15 mouse cellular contexts compared by ENCODE assay signal in genomic region chr4:152189691-152190090, GRCm38 (mm10). TPM values are rescaled to one million over a fixed set of nuclear protein-coding genes. Genes with fewer than 3 reads are reported as not detected.
DNase-seq lines count a peak whose midpoint lies in the region; ATAC-seq and TF ChIP-seq lines count a peak whose summit lies in the region.
"Had no signal": no experiment of that assay in that cellular context is flagged by ENCODE, and none has a peak within 500 bp of the region (broad histone marks: within the 10 kb centered on the region; RNA-seq: fewer than 3 reads in every experiment).

No protein-coding gene starts in this region.

- no peak for ATAC-seq in heart, postnatal 0 days (ENCODE audit: insufficient read depth, low read depth)
- no peak for ATAC-seq in forebrain, embryonic 13.5 days
- ATAC-seq: lung, postnatal 0 days; midbrain, embryonic 13.5 days had no signal

- no peaks in the 10 kb centered on the region for H3K36me3 ChIP-seq in heart, postnatal 0 days (replicated peaks; ENCODE audit: control insufficient read depth, insufficient read depth, low read length)
- H3K36me3 ChIP-seq in thymus, adult 2 months (ENCODE audit: control insufficient read depth, insufficient read depth, low read length): no peaks in the 10 kb centered on the region
- H3K36me3 ChIP-seq in forebrain, embryonic 13.5 days (ENCODE audit: poor library complexity, severe bottlenecking): no peaks in the 10 kb centered on the region
- H3K36me3 ChIP-seq: midbrain, embryonic 13.5 days; neural tube, embryonic 15.5 days had no signal

- TF ChIP-seq CTCF in heart, postnatal 0 days (IDR thresholded peaks at IDR 0.05; ENCODE audit: low read depth): no peak
- TF ChIP-seq CTCF in thymus, adult 2 months (IDR thresholded peaks at IDR 0.05; ENCODE audit: borderline replicate concordance, control insufficient read depth, extremely low read depth, insufficient read depth, low read length, poor library complexity): no peak
- no peak for TF ChIP-seq CTCF in cortical plate, adult 2 months (IDR thresholded peaks at IDR 0.05; ENCODE audit: extremely low read depth, insufficient read depth, low read length)

- no peak overlapping the region for H3K4me2 ChIP-seq in heart, postnatal 0 days (ENCODE audit: low read depth, low read length)
- no peak overlapping the region for H3K4me2 ChIP-seq in forebrain, embryonic 13.5 days
- H3K4me2 ChIP-seq: midbrain, embryonic 13.5 days; neural tube, embryonic 15.5 days had no signal

- no peak for DNase-seq in heart, postnatal 0 days (ENCODE audit: low spot score)
- DNase-seq in heart, adult 18-20 months: no peak
- DNase-seq in thymus, adult 2 months: no peak
- DNase-seq in thymus, postnatal 0 days (ENCODE audit: low spot score): no peak
- DNase-seq in adrenal gland, postnatal 14 days: no peak
- DNase-seq: cerebellum, postnatal 36 days; kidney, adult 9 months; layer of hippocampus, adult 9-11 months; left cerebral cortex, postnatal 4 days; right cerebral cortex, postnatal 4 days had no signal

- H3K4me3 ChIP-seq in heart, postnatal 0 days (ENCODE audit: low read depth, low read length): no peak overlapping the region
- no peak overlapping the region for H3K4me3 ChIP-seq in thymus, adult 2 months (ENCODE audit: control insufficient read depth, insufficient read depth, low read length)
- no peak overlapping the region for H3K4me3 ChIP-seq in cortical plate, adult 2 months (ENCODE audit: insufficient read depth, low read length)
- no peak overlapping the region for H3K4me3 ChIP-seq in forebrain, embryonic 13.5 days
- H3K4me3 ChIP-seq: midbrain, embryonic 13.5 days; neural tube, embryonic 15.5 days had no signal

- TF ChIP-seq POLR2A in thymus, adult 2 months (IDR thresholded peaks at IDR 0.05; ENCODE audit: control insufficient read depth, extremely low read depth, insufficient read depth, low read length, poor library complexity): no peak
- no peak for TF ChIP-seq POLR2A in cortical plate, adult 2 months (IDR thresholded peaks at IDR 0.05; ENCODE audit: extremely low read depth, insufficient read depth, low read length)

- no peaks in the 10 kb centered on the region for H3K9me3 ChIP-seq in heart, postnatal 0 days (replicated peaks; ENCODE audit: control insufficient read depth, low read length)
- H3K9me3 ChIP-seq in forebrain, embryonic 13.5 days (replicated peaks): 0 out of 2 replicates have a peak, but pooled peaks cover 3% of the 10 kb centered on the region
- H3K9me3 ChIP-seq: midbrain, embryonic 13.5 days; neural tube, embryonic 15.5 days had no signal

- peaks cover 47% of the 10 kb centered on the region for H3K4me1 ChIP-seq in heart, postnatal 0 days (ENCODE audit: control insufficient read depth, insufficient read depth)
- H3K4me1 ChIP-seq in thymus, adult 2 months (replicated peaks; ENCODE audit: control insufficient read depth, insufficient read depth, low read length): peaks cover 52% of the 10 kb centered on the region
- peaks cover 13% of the 10 kb centered on the region for H3K4me1 ChIP-seq in cortical plate, adult 2 months (ENCODE audit: control insufficient read depth, insufficient read depth, low read length)
- H3K4me1 ChIP-seq in forebrain, embryonic 13.5 days: peaks cover 59% of the 10 kb centered on the region

- no peak overlapping the region for H3K9ac ChIP-seq in heart, postnatal 0 days (replicated peaks; ENCODE audit: low read depth, low read length)
- H3K9ac ChIP-seq in forebrain, embryonic 13.5 days: no peak overlapping the region
- H3K9ac ChIP-seq: midbrain, embryonic 13.5 days; neural tube, embryonic 15.5 days had no signal

- no peaks in the 10 kb centered on the region for H3K27me3 ChIP-seq in heart, postnatal 0 days (ENCODE audit: control insufficient read depth, insufficient read depth, low read length)
- H3K27me3 ChIP-seq in thymus, adult 2 months (ENCODE audit: control insufficient read depth, insufficient read depth, low read length): no peaks in the 10 kb centered on the region
- H3K27me3 ChIP-seq in forebrain, embryonic 13.5 days: peaks cover 3% of the 10 kb centered on the region; the same call in 1 of the 2 replicates
- H3K27me3 ChIP-seq: midbrain, embryonic 13.5 days; neural tube, embryonic 15.5 days had no signal

- TF ChIP-seq EP300 in heart, postnatal 0 days (IDR thresholded peaks at IDR 0.05; ENCODE audit: low read depth): no peak

- WGBS in heart, postnatal 0 days: 46% methylated on average over 4 of the region's 4 CpGs
- WGBS in thymus, adult 2 months: 82% methylated on average over 4 of the region's 4 CpGs
- 87% methylated on average over 4 of the region's 4 CpGs for WGBS in forebrain, embryonic 13.5 days

- H3K27ac ChIP-seq in heart, postnatal 0 days (ENCODE audit: low read depth): peak overlapping the region; percentile 76
- H3K27ac ChIP-seq in thymus, adult 2 months (ENCODE audit: control insufficient read depth, insufficient read depth, low read length): peak overlapping the region; percentile 15; the same call in 1 of the 2 replicates
- H3K27ac ChIP-seq in cortical plate, adult 2 months (ENCODE audit: insufficient read depth, low read length): peak overlapping the region; percentile 59; the same call in 1 of the 2 replicates
- no peak overlapping the region for H3K27ac ChIP-seq in forebrain, embryonic 13.5 days
- H3K27ac ChIP-seq: midbrain, embryonic 13.5 days had no signal

RNA-seq across cellular contexts. Expression of gene Acot7, which starts 11.8 kb away (rescaled TPM):
- 17.9 and 39.5 TPM in 2 replicates for total RNA-seq in heart, postnatal 0 days (2014; rRNA removed; ENCODE audit: low replicate concordance)
- 68.8 and 73.5 TPM in 2 replicates for polyA plus RNA-seq in heart, postnatal 0 days (2015; fragmentation: Nextera tagmentation; extraction: Ambion mirVana)
- 10 to 100 TPM; 61.9 to 66.2 TPM for total RNA-seq in heart, adult 18-20 months (2021)
- polyA plus RNA-seq in thymus, adult 2 months (2012; rRNA removed): 56.6 and 80.8 TPM in 2 replicates
- 65.1 and 98.8 TPM in 2 replicates for polyA plus RNA-seq in thymus, postnatal 0 days (2015; fragmentation: Nextera tagmentation; extraction: Ambion mirVana)
- polyA plus RNA-seq in cortical plate, adult 2 months (2012; rRNA removed): 333 and 334 TPM in 2 replicates
- total RNA-seq in adrenal gland, postnatal 14 days (2021): 32.2 and 34.2 TPM in 2 replicates
- polyA plus RNA-seq in forebrain, embryonic 13.5 days (2015; fragmentation: Nextera tagmentation; extraction: Ambion mirVana): 126 and 135 TPM in 2 replicates

RNA-seq across cellular contexts. Expression of gene Hes2, which starts 31.0 kb away (rescaled TPM):
- total RNA-seq in heart, postnatal 0 days (2014; rRNA removed; ENCODE audit: low replicate concordance): not detected in 2 replicates
- polyA plus RNA-seq in heart, postnatal 0 days (2015; fragmentation: Nextera tagmentation; extraction: Ambion mirVana): not detected in 2 replicates
- total RNA-seq in heart, adult 18-20 months (2021): not detected
- polyA plus RNA-seq in thymus, adult 2 months (2012; rRNA removed): 0.07 and 0.20 TPM in 2 replicates
- 0.21 TPM in 1 of 2 replicates, not detected in the other for polyA plus RNA-seq in thymus, postnatal 0 days (2015; fragmentation: Nextera tagmentation; extraction: Ambion mirVana)
- polyA plus RNA-seq in cortical plate, adult 2 months (2012; rRNA removed): not detected in 2 replicates
- not detected in 2 replicates for total RNA-seq in adrenal gland, postnatal 14 days (2021)
- polyA plus RNA-seq in forebrain, embryonic 13.5 days (2015; fragmentation: Nextera tagmentation; extraction: Ambion mirVana): not detected in 2 replicates
- total RNA-seq: left cerebral cortex, postnatal 4 days had no signal
- polyA plus RNA-seq: neural tube, embryonic 15.5 days had no signal

RNA-seq across cellular contexts. Expression of gene Espn, which starts 37.5 kb away (rescaled TPM):
- 0.34 and 0.97 TPM in 2 replicates for total RNA-seq in heart, postnatal 0 days (2014; rRNA removed; ENCODE audit: low replicate concordance)
- 0.69 and 0.87 TPM in 2 replicates for polyA plus RNA-seq in heart, postnatal 0 days (2015; fragmentation: Nextera tagmentation; extraction: Ambion mirVana)
- total RNA-seq in heart, adult 18-20 months (2021): 1 to 10 TPM; 2.5 to 2.7 TPM
- polyA plus RNA-seq in thymus, adult 2 months (2012; rRNA removed): 5.7 and 6.5 TPM in 2 replicates
- polyA plus RNA-seq in thymus, postnatal 0 days (2015; fragmentation: Nextera tagmentation; extraction: Ambion mirVana): 3.2 and 3.6 TPM in 2 replicates
- polyA plus RNA-seq in cortical plate, adult 2 months (2012; rRNA removed): 1.8 and 2.6 TPM in 2 replicates
- 0.71 and 0.96 TPM in 2 replicates for total RNA-seq in adrenal gland, postnatal 14 days (2021)
- 0.10 and 0.13 TPM in 2 replicates for polyA plus RNA-seq in forebrain, embryonic 13.5 days (2015; fragmentation: Nextera tagmentation; extraction: Ambion mirVana)
